Mouse (Mus musculus) hindbrain, postnatal 0 days (tissue): ENCODE data around the gene Strc. TPM values are rescaled to one million over a fixed set of nuclear protein-coding genes. Genes with fewer than 3 reads are reported as not detected.

Experiments used
- ATAC-seq: fragments of 200-750 bp; cut with Nextera tagmentation; 2 replicates; pipeline ENCODE4 v1.8.0; 2017; ENCODE audit warnings: mild to moderate bottlenecking, moderate TSS enrichment, moderate library complexity
- DNase-seq: peaks from one replicate; pipeline ENCODE4 v3.0.0-alpha.2; 2015; ENCODE audit warnings: low spot score
- H3K27ac ChIP-seq: fragments of 300-500 bp; sonication (generic); 2 replicates; pipeline ENCODE4 v1.5.1; 2014; ENCODE audit warnings: mild to moderate bottlenecking
- H3K27me3 ChIP-seq: fragments of 300-500 bp; sonication (generic); 2 replicates; pipeline ENCODE4 v1.6.1; 2014; ENCODE audit warnings: low read length, mixed read lengths; ENCODE audit not compliant: insufficient read depth
- H3K36me3 ChIP-seq: fragments of 300-500 bp; sonication (generic); 2 replicates; pipeline ENCODE4 v1.6.1; 2014; ENCODE audit warnings: low read length, mixed read lengths; ENCODE audit not compliant: insufficient read depth
- H3K4me1 ChIP-seq: fragments of 300-500 bp; sonication (generic); 2 replicates; pipeline ENCODE4 v1.6.1; 2014; ENCODE audit warnings: antibody characterized with exemption, low read length, mixed read lengths; ENCODE audit not compliant: insufficient read depth
- H3K4me2 ChIP-seq: fragments of 300-500 bp; sonication (generic); 2 replicates; pipeline ENCODE4 v1.6.1; 2014; ENCODE audit warnings: low read depth, mild to moderate bottlenecking, low read length, moderate library complexity, mixed read lengths
- H3K4me3 ChIP-seq: fragments of 300-500 bp; sonication (generic); 2 replicates; pipeline ENCODE4 v1.5.1; 2014; ENCODE audit warnings: low read length
- H3K9ac ChIP-seq: fragments of 300-500 bp; sonication (generic); replicated peaks from 2 replicates; pipeline ENCODE4 v1.6.1; 2014; ENCODE audit warnings: mild to moderate bottlenecking, low read length, moderate library complexity, mixed read lengths
- H3K9me3 ChIP-seq: fragments of 300-500 bp; sonication (generic); 2 replicates; pipeline ENCODE4 v1.6.1; 2016; ENCODE audit warnings: low read length, mixed read lengths
- CTCF ChIP-seq: IDR thresholded peaks from 2 replicates; pipeline ENCODE4 v1.5.1; 2016; ENCODE audit warnings: antibody characterized with exemption, control low read depth, low read depth
- WGBS: fragments of 180-500 bp; shearing (Covaris S2); extraction: QIAGEN DNeasy Blood & Tissue Kit; methylation state at CpG from one replicate; pipeline ENCODE4 v1.1.7; 2014; 5-methylcytosine and 5-hydroxymethylcytosine counted together
- polyA plus RNA-seq: library from polyadenylated mRNA; unstranded; fragments of >200 nt; fragmentation: Nextera tagmentation; extraction: Ambion mirVana; gene quantifications from 2 replicates; pipeline ENCODE4 v1.2.1, GENCODE M21; 2015
- total RNA-seq: library from RNA; depleted of rRNA; stranded (reverse); fragments of >200 nt; gene quantifications from 2 replicates; pipeline ENCODE4 v1.2.3, GENCODE M21; 2014; rRNA removed

Strc gene
- total and polyA plus RNA-seq, 2 experiments from 2014 or later, result 0.03 TPM; not detected in 1

DNA sequence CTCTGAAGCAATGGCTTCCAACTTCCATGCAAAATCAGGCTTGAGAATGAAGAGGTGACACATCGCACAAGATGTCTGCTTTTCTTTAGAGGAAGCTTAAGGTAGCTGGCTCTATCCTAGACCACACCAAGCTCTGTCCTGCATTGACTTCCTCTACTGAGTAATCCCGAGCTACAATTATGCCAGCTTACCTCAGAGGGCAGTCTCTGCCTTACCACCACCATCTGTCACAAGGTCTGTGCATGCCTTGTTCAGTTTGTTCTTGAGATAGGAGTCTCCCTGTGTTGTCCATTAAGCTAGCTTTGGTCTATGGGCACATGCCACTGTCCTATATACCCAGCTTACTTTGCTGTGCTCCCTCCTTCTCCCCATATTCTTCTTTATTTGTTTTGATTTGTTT, 57.5 kb downstream of the Strc start:
- Histone ChIP-seq H3K4me2 (no peak overlapping the region), H3K27ac (no peak overlapping the region), H3K36me3 (peaks cover 16% of the 10 kb centered on the region; the same call in 1 of the 2 replicates), H3K27me3 (no peaks in the 10 kb centered on the region), H3K9me3 (no peaks in the 10 kb centered on the region), H3K4me3 (no peak overlapping the region), H3K9ac (no peak overlapping the region), H3K4me1 (no peaks in the 10 kb centered on the region)
- ATAC-seq (no peak), DNase-seq (no peak)
- WGBS, result 98% methylated on average over 2 of the region's 2 CpGs
- TF ChIP-seq CTCF, result no peak

DNA sequence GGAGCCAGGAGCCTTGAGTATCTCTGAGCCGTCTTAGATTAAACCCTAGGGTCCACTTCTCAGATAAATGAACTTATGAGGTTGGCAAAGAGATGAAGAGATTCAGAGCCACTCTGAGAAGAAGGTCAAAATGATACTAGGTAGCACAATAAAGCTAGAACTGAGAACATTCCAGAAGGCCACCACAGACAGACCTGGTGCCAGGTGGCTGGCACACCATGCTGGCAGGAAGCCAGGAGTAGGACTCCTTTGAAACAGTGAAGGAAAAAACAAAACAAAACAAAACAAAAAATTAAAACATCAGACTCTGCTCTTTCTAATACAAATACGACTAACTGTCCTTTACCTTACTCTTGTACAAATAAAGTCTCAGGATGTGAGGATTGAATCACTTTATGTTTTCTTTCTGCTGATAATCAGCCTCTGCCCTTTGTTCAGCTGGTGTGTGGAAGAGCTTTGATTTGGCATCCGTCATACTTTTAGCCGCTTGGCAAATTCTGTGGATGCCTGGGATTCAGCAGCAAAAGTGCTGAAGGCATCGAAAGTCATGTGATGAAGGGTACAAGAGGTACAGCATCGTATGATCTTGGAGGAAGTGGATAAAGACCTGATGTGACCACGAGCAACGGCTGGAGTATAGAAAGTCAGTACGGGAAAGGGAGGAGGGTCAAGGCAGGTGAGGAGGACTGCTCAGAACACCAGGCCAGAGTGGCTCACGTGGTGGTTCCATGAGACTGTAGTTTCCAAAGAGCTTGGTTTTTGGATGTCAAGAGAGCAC, 63.1 kb downstream of the Strc start:
- no peak overlapping the region for H3K4me2 ChIP-seq
- H3K9me3 ChIP-seq, result no peaks in the 10 kb centered on the region
- H3K4me1 ChIP-seq, result no peaks in the 10 kb centered on the region
- WGBS, result 84% methylated on average over 10 of the region's 10 CpGs
- H3K36me3 ChIP-seq, result peaks cover 18% of the 10 kb centered on the region
- H3K4me3 ChIP-seq, result no peak overlapping the region
- H3K27me3 ChIP-seq, result no peaks in the 10 kb centered on the region
- H3K9ac ChIP-seq, result no peak overlapping the region
- no peak for DNase-seq
- ATAC-seq, result no peak
- TF ChIP-seq CTCF, result no peak
- no peak overlapping the region for H3K27ac ChIP-seq

DNA sequence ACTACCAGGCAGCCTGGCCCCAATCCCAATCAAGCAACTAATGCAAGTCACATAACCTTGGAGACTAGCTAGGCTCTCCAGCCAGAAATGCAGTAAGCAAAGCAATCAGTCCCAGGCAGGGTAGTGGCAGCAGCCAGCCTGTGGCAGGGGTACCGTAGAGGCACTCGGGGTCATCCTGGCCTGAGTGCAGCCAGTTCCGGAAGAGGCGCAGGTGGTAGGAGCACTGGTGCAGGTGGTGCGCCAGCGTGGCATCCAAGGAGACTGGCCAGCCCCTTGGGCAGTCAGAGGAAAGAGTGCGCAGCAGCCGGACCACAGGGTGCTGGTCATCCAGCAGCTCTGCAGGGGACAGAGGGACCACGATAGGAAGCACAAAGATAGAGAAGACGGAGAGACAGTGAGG, 63.9 kb downstream of the Strc start:
- no peak overlapping the region for H3K4me2 ChIP-seq
- 87% methylated on average over 10 of the region's 10 CpGs for WGBS
- DNase-seq, result no peak
- H3K9me3 ChIP-seq, result no peaks in the 10 kb centered on the region
- no peak overlapping the region for H3K9ac ChIP-seq
- H3K27me3 ChIP-seq, result no peaks in the 10 kb centered on the region
- H3K27ac ChIP-seq, result no peak overlapping the region
- no peaks in the 10 kb centered on the region for H3K4me1 ChIP-seq
- H3K4me3 ChIP-seq, result no peak overlapping the region
- no peak for TF ChIP-seq CTCF
- ATAC-seq, result no peak
- peaks cover 18% of the 10 kb centered on the region for H3K36me3 ChIP-seq

DNA sequence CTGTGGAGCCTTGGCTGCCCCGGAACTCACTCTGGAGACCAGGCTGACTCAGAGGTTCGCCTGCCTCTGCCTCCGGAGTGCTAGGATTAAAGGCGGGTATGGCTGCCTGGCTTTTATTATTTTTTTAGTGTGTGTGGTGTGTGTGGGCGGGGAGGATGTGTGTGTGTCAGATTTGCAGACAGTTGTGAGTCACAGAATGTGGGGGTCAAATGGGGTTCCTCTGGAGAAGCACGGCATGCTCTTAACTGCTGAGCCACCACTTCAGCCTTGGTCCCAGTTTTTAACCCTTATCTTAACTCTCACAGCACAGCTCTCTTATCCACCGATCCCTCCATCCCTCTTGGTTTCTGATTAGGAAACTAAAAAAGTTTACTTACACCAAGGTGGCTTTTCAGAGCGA, 70.7 kb downstream of the Strc start:
- Histone ChIP-seq H3K27me3 (no peaks in the 10 kb centered on the region), H3K9ac (no peak overlapping the region), H3K4me1 (no peaks in the 10 kb centered on the region), H3K27ac (no peak overlapping the region), H3K4me2 (no peak overlapping the region), H3K9me3 (no peaks in the 10 kb centered on the region), H3K36me3 (peaks cover 6% of the 10 kb centered on the region), H3K4me3 (no peak overlapping the region)
- TF ChIP-seq CTCF, result no peak
- DNase-seq, result no peak
- WGBS, result 82% methylated on average over 8 of the region's 8 CpGs
- no peak for ATAC-seq

Other genes with a start within 250 kb of the Strc start
- 17.6 and 22.4 TPM in 2 replicates for gene Adal, start 246.7 kb downstream of the Strc start, total RNA-seq
- 18.0 and 18.4 TPM in 2 replicates for gene Adal, start 246.7 kb downstream of the Strc start, polyA plus RNA-seq
- 9.6 and 10.1 TPM in 2 replicates for gene Lcmt2, start 246.5 kb downstream of the Strc start, total RNA-seq
- 11.4 and 14.2 TPM in 2 replicates for gene Lcmt2, start 246.5 kb downstream of the Strc start, polyA plus RNA-seq
- 20.2 and 33.6 TPM in 2 replicates for gene Tubgcp4, start 216.5 kb downstream of the Strc start, total RNA-seq
- gene Tubgcp4, start 216.5 kb downstream of the Strc start, polyA plus RNA-seq, result 26.1 and 27.6 TPM in 2 replicates
- gene Zscan29, start 216.0 kb downstream of the Strc start, total RNA-seq, result 3.2 and 5.7 TPM in 2 replicates
- gene Zscan29, start 216.0 kb downstream of the Strc start, polyA plus RNA-seq, result 5.3 and 5.5 TPM in 2 replicates
- 194 and 277 TPM in 2 replicates for gene Trp53bp1, start 115.8 kb downstream of the Strc start, total RNA-seq
- gene Trp53bp1, start 115.8 kb downstream of the Strc start, polyA plus RNA-seq, result 76.4 and 80.9 TPM in 2 replicates
- gene Map1a, start 97.6 kb downstream of the Strc start, total RNA-seq, result 160 and 173 TPM in 2 replicates
- gene Map1a, start 97.6 kb downstream of the Strc start, polyA plus RNA-seq, result 70.6 and 72.5 TPM in 2 replicates
- 12.8 and 13.5 TPM in 2 replicates for gene Ppip5k1, start 31.8 kb downstream of the Strc start, total RNA-seq
- gene Ppip5k1, start 31.8 kb downstream of the Strc start, polyA plus RNA-seq, result 16.6 and 17.8 TPM in 2 replicates
- 139 and 161 TPM in 2 replicates for gene Ckmt1, start 29.5 kb downstream of the Strc start, total RNA-seq
- 167 and 168 TPM in 2 replicates for gene Ckmt1, start 29.5 kb downstream of the Strc start, polyA plus RNA-seq
- 47.4 and 56.8 TPM in 2 replicates for gene Pdia3, start 26.6 kb upstream of the Strc start, total RNA-seq
- gene Pdia3, start 26.6 kb upstream of the Strc start, polyA plus RNA-seq, result 291 and 296 TPM in 2 replicates
- gene Catsper2, start 26.6 kb upstream of the Strc start, total RNA-seq, result 2.1 and 3.3 TPM in 2 replicates
- 4.3 and 4.9 TPM in 2 replicates for gene Catsper2, start 26.6 kb upstream of the Strc start, polyA plus RNA-seq
- 0.58 TPM in 1 of 2 replicates, not detected in the other for gene Ell3, start 57.1 kb upstream of the Strc start, total RNA-seq
- 1.4 and 1.7 TPM in 2 replicates for gene Ell3, start 57.1 kb upstream of the Strc start, polyA plus RNA-seq
- 420 and 667 TPM in 2 replicates for gene Serf2, start 62.0 kb upstream of the Strc start, total RNA-seq
- gene Serf2, start 62.0 kb upstream of the Strc start, polyA plus RNA-seq, result 306 and 336 TPM in 2 replicates
- gene Hypk, start 66.1 kb upstream of the Strc start, total RNA-seq, result 5.4 and 12.5 TPM in 2 replicates
- gene Hypk, start 66.1 kb upstream of the Strc start, polyA plus RNA-seq, result 110 and 119 TPM in 2 replicates
- gene Serinc4, start 69.6 kb upstream of the Strc start, total RNA-seq, result 1.3 and 1.5 TPM in 2 replicates
- 0.57 and 1.1 TPM in 2 replicates for gene Serinc4, start 69.6 kb upstream of the Strc start, polyA plus RNA-seq
- 14.7 and 17.7 TPM in 2 replicates for gene Mfap1b, start 86.9 kb upstream of the Strc start, total RNA-seq
- 52.8 and 57.0 TPM in 2 replicates for gene Mfap1b, start 86.9 kb upstream of the Strc start, polyA plus RNA-seq
- gene Mfap1a, start 119.5 kb upstream of the Strc start, total RNA-seq, result 12.0 and 14.4 TPM in 2 replicates
- gene Mfap1a, start 119.5 kb upstream of the Strc start, polyA plus RNA-seq, result 21.3 and 21.5 TPM in 2 replicates
- 4.6 and 5.3 TPM in 2 replicates for gene Wdr76, start 119.6 kb upstream of the Strc start, total RNA-seq
- 2.4 and 2.8 TPM in 2 replicates for gene Wdr76, start 119.6 kb upstream of the Strc start, polyA plus RNA-seq